In genomic region chr14:47181497-47182290, GRCm38 (mm10) we compare ENCODE assay signal across 9 mouse cellular contexts. TPM values are rescaled to one million over a fixed set of nuclear protein-coding genes. Genes with fewer than 3 reads are reported as not detected.
A peak's percentile ranks its signal among the peaks of the same experiment; 100 is the strongest.
DNase-seq lines count a peak whose midpoint lies in the region; ATAC-seq and TF ChIP-seq lines count a peak whose summit lies in the region.
"Had no signal": no experiment of that assay in that cellular context is flagged by ENCODE, and none has a peak within 500 bp of the region (broad histone marks: within the 10 kb centered on the region; RNA-seq: fewer than 3 reads in every experiment).

No protein-coding gene starts in this region.

- no peak overlapping the region for H3K9ac ChIP-seq in lung, embryonic 14.5 days
- H3K9ac ChIP-seq: heart, embryonic 13.5 days had no signal

- no peak overlapping the region for H3K4me2 ChIP-seq in lung, embryonic 14.5 days
- H3K4me2 ChIP-seq: heart, embryonic 13.5 days had no signal

- no peaks in the 10 kb centered on the region for H3K36me3 ChIP-seq in embryonic facial prominence, embryonic 10.5 days (replicated peaks)
- no peaks in the 10 kb centered on the region for H3K36me3 ChIP-seq in lung, embryonic 14.5 days (ENCODE audit: insufficient read depth)
- H3K36me3 ChIP-seq: heart, embryonic 13.5 days had no signal

- no peak for ATAC-seq in lung, embryonic 14.5 days (ENCODE audit: insufficient read depth)

- H3K27ac ChIP-seq in embryonic facial prominence, embryonic 10.5 days (replicated peaks): no peak overlapping the region
- no peak overlapping the region for H3K27ac ChIP-seq in lung, embryonic 14.5 days (ENCODE audit: low read depth)
- H3K27ac ChIP-seq: heart, embryonic 13.5 days had no signal

- H3K4me1 ChIP-seq in embryonic facial prominence, embryonic 10.5 days: peaks cover 8% of the 10 kb centered on the region
- H3K4me1 ChIP-seq in lung, embryonic 14.5 days (ENCODE audit: insufficient read depth): no peaks in the 10 kb centered on the region

- peaks cover 3% of the 10 kb centered on the region; the same call in 1 of the 2 replicates for H3K27me3 ChIP-seq in embryonic facial prominence, embryonic 10.5 days (replicated peaks; ENCODE audit: low read depth, poor library complexity, severe bottlenecking)
- no peaks in the 10 kb centered on the region for H3K27me3 ChIP-seq in lung, embryonic 14.5 days (ENCODE audit: insufficient read depth, low read length)

- DNase-seq in gastrocnemius, adult 18-20 months (ENCODE audit: low spot score): peak; percentile 40
- DNase-seq in gastrocnemius, postnatal 25 days: no peak
- DNase-seq in 3T3-L1 (ENCODE audit: low read depth, low spot score) (peak; percentile 35), ZHBTc4 (ENCODE audit: low read depth, low spot score) (peak; percentile 47)
- peak; percentile 20 for DNase-seq in embryonic facial prominence, embryonic 10.5 days (ENCODE audit: low spot score)
- DNase-seq in induced T-regulatory cell, adult 2 months (ENCODE audit: low read depth): peak; percentile 66
- peak; percentile 86 for DNase-seq in lung, embryonic 14.5 days
- peak; percentile 60 to 82 for DNase-seq in spleen, postnatal 10 days (ENCODE audit: low spot score in 2 of 2)

- 68% methylated on average over 11 of the region's 11 CpGs for WGBS in embryonic facial prominence, embryonic 10.5 days
- WGBS in lung, embryonic 14.5 days: 49% methylated on average over 11 of the region's 11 CpGs

- TF ChIP-seq CTCF in lung, embryonic 14.5 days (IDR thresholded peaks at IDR 0.05; ENCODE audit: low read depth): peak; percentile 69

- no peaks in the 10 kb centered on the region for H3K9me3 ChIP-seq in embryonic facial prominence, embryonic 10.5 days
- H3K9me3 ChIP-seq in lung, embryonic 14.5 days (ENCODE audit: low read depth, low read length): no peaks in the 10 kb centered on the region
- H3K9me3 ChIP-seq: heart, embryonic 13.5 days had no signal

- H3K4me3 ChIP-seq in embryonic facial prominence, embryonic 10.5 days: no peak overlapping the region
- H3K4me3 ChIP-seq in lung, embryonic 14.5 days (ENCODE audit: low read depth, low read length): no peak overlapping the region
- H3K4me3 ChIP-seq: heart, embryonic 13.5 days had no signal

RNA-seq across cellular contexts. Expression of gene Gch1, which starts 7.5 kb away (rescaled TPM):
- total RNA-seq in gastrocnemius, adult 18-20 months (2021): 1 to 10 TPM; 1.9 to 3.6 TPM
- 1 to 10 TPM; 2.2 to 2.4 TPM for total RNA-seq in gastrocnemius, postnatal 25 days (2021)
- polyA plus RNA-seq in embryonic facial prominence, embryonic 10.5 days (2016; fragmentation: Nextera tagmentation; extraction: Ambion mirVana): 0.57 and 1.1 TPM in 2 replicates
- 3.5 and 4.1 TPM in 2 replicates for polyA plus RNA-seq in lung, embryonic 14.5 days (2014; fragmentation: Nextera tagmentation; extraction: Ambion mirVana)
